Mouse (Mus musculus): ENCODE results near the gene Ctsa. TPM values are rescaled to one million over a fixed set of nuclear protein-coding genes. Genes with fewer than 3 reads are reported as not detected.
A peak's percentile ranks its signal among the peaks of the same experiment; 100 is the strongest.

Gene Ctsa
- polyA plus RNA-seq, 1 experiment from 2014 or later: 98.9 TPM

- peaks cover 6% of the 10 kb centered on the region for H3K4me1 ChIP-seq (replicated peaks; ENCODE audit: control insufficient read depth, insufficient read depth, low read length)
- no peak overlapping the region for H3K27ac ChIP-seq (ENCODE audit: low read length)
- no peak overlapping the region for H3K4me2 ChIP-seq (ENCODE audit: low read length)
- no peaks in the 10 kb centered on the region for H3K27me3 ChIP-seq (replicated peaks; ENCODE audit: control insufficient read depth, insufficient read depth, low read length)
- H3K9me3 ChIP-seq (ENCODE audit: control insufficient read depth, low read length): no peaks in the 10 kb centered on the region
- 81% methylated on average over 5 of the region's 5 CpGs for WGBS
- peaks cover 10% of the 10 kb centered on the region for H3K36me3 ChIP-seq (ENCODE audit: control insufficient read depth, insufficient read depth)
- no peak overlapping the region for H3K9ac ChIP-seq (replicated peaks; ENCODE audit: low read depth, low read length)
- H3K4me3 ChIP-seq (replicated peaks; ENCODE audit: low read length): no peak overlapping the region
- no peak for ATAC-seq
These were observed 15.0 kb upstream of the Ctsa start for GRCm38 (mm10) chr2:164817703-164818102.

- 89% methylated on average over 6 of the region's 6 CpGs for WGBS
- no peak for ATAC-seq
- no peak overlapping the region for H3K9ac ChIP-seq (replicated peaks; ENCODE audit: low read depth, low read length)
These were observed 11.6 kb upstream of the Ctsa start for GRCm38 (mm10) chr2:164821060-164821459.

GRCm38 (mm10) chr2:164822636-164823165 is 10.0 kb upstream of the Ctsa start, which contains the start of gene Zswim1:
Zswim1 (plus strand) TSS chr2:164822686.
- ATAC-seq: peak; percentile 100
- peak within 1 kb of the TSS; percentile 73 for H3K9ac ChIP-seq (replicated peaks; ENCODE audit: low read depth, low read length)
- peaks cover 23% of the 10 kb centered on the region for H3K36me3 ChIP-seq (ENCODE audit: control insufficient read depth, insufficient read depth)
- H3K27me3 ChIP-seq (replicated peaks; ENCODE audit: control insufficient read depth, insufficient read depth, low read length): no peaks in the 10 kb centered on the region
- H3K4me2 ChIP-seq (ENCODE audit: low read length): peak within 1 kb of the TSS; percentile 65
- H3K27ac ChIP-seq (ENCODE audit: low read length): peak within 1 kb of the TSS; percentile 83
- H3K9me3 ChIP-seq (ENCODE audit: control insufficient read depth, low read length): no peaks in the 10 kb centered on the region
- H3K4me3 ChIP-seq (replicated peaks; ENCODE audit: low read length): peak within 1 kb of the TSS; percentile 67
- H3K4me1 ChIP-seq (replicated peaks; ENCODE audit: control insufficient read depth, insufficient read depth, low read length): peaks cover 14% of the 10 kb centered on the region
- under 1% methylated on average over 32 of the region's 32 CpGs for WGBS

More at GRCm38 (mm10) chr2:164821060-164821459, 11.6 kb upstream of the Ctsa start:
- peaks cover 18% of the 10 kb centered on the region for H3K36me3 ChIP-seq (ENCODE audit: control insufficient read depth, insufficient read depth)
- H3K4me2 ChIP-seq (ENCODE audit: low read length): no peak overlapping the region
- H3K4me3 ChIP-seq (replicated peaks; ENCODE audit: low read length): no peak overlapping the region
- H3K27ac ChIP-seq (ENCODE audit: low read length): no peak overlapping the region
- no peaks in the 10 kb centered on the region for H3K27me3 ChIP-seq (replicated peaks; ENCODE audit: control insufficient read depth, insufficient read depth, low read length)
- peaks cover 14% of the 10 kb centered on the region for H3K4me1 ChIP-seq (replicated peaks; ENCODE audit: control insufficient read depth, insufficient read depth, low read length)
- no peaks in the 10 kb centered on the region for H3K9me3 ChIP-seq (ENCODE audit: control insufficient read depth, low read length)

- H3K4me3 ChIP-seq (replicated peaks; ENCODE audit: low read length): peak overlapping the region; percentile 67
- WGBS: 3% methylated on average over 10 of the region's 10 CpGs
- ATAC-seq: peak; percentile 64
- H3K27ac ChIP-seq (ENCODE audit: low read length): peak overlapping the region; percentile 83
- peaks cover 27% of the 10 kb centered on the region for H3K36me3 ChIP-seq (ENCODE audit: control insufficient read depth, insufficient read depth)
- no peaks in the 10 kb centered on the region for H3K27me3 ChIP-seq (replicated peaks; ENCODE audit: control insufficient read depth, insufficient read depth, low read length)
- H3K9ac ChIP-seq (replicated peaks; ENCODE audit: low read depth, low read length): peak overlapping the region; percentile 73
- no peaks in the 10 kb centered on the region for H3K9me3 ChIP-seq (ENCODE audit: control insufficient read depth, low read length)
- peaks cover 14% of the 10 kb centered on the region for H3K4me1 ChIP-seq (replicated peaks; ENCODE audit: control insufficient read depth, insufficient read depth, low read length)
- H3K4me2 ChIP-seq (ENCODE audit: low read length): peak overlapping the region; percentile 65
These were observed 9.5 kb upstream of the Ctsa start for GRCm38 (mm10) chr2:164823181-164823585.

GRCm38 (mm10) chr2:164823969-164824368 is 8.7 kb upstream of the Ctsa start:
- no peak overlapping the region for H3K4me3 ChIP-seq (replicated peaks; ENCODE audit: low read length)
- H3K4me1 ChIP-seq (replicated peaks; ENCODE audit: control insufficient read depth, insufficient read depth, low read length): peaks cover 14% of the 10 kb centered on the region
- no peak overlapping the region for H3K9ac ChIP-seq (replicated peaks; ENCODE audit: low read depth, low read length)
- no peak for ATAC-seq
- H3K4me2 ChIP-seq (ENCODE audit: low read length): peak overlapping the region; percentile 65
- no peaks in the 10 kb centered on the region for H3K27me3 ChIP-seq (replicated peaks; ENCODE audit: control insufficient read depth, insufficient read depth, low read length)
- WGBS: 93% methylated on average over 4 of the region's 4 CpGs
- H3K9me3 ChIP-seq (ENCODE audit: control insufficient read depth, low read length): no peaks in the 10 kb centered on the region
- H3K27ac ChIP-seq (ENCODE audit: low read length): no peak overlapping the region
- peaks cover 28% of the 10 kb centered on the region for H3K36me3 ChIP-seq (ENCODE audit: control insufficient read depth, insufficient read depth)

- no peaks in the 10 kb centered on the region for H3K27me3 ChIP-seq (replicated peaks; ENCODE audit: control insufficient read depth, insufficient read depth, low read length)
- ATAC-seq: no peak
- no peak overlapping the region for H3K4me3 ChIP-seq (replicated peaks; ENCODE audit: low read length)
- peaks cover 14% of the 10 kb centered on the region for H3K4me1 ChIP-seq (replicated peaks; ENCODE audit: control insufficient read depth, insufficient read depth, low read length)
- H3K4me2 ChIP-seq (ENCODE audit: low read length): no peak overlapping the region
- no peak overlapping the region for H3K27ac ChIP-seq (ENCODE audit: low read length)
- WGBS: 96% methylated on average over 17 of the region's 17 CpGs
- H3K36me3 ChIP-seq (ENCODE audit: control insufficient read depth, insufficient read depth): peaks cover 25% of the 10 kb centered on the region
- H3K9me3 ChIP-seq (ENCODE audit: control insufficient read depth, low read length): no peaks in the 10 kb centered on the region
- H3K9ac ChIP-seq (replicated peaks; ENCODE audit: low read depth, low read length): no peak overlapping the region
These were observed 7.2 kb upstream of the Ctsa start for GRCm38 (mm10) chr2:164825521-164825920.

GRCm38 (mm10) chr2:164827146-164827850 is 5.4 kb upstream of the Ctsa start:
- ATAC-seq: no peak
- Histone ChIP-seq H3K36me3 (ENCODE audit: control insufficient read depth, insufficient read depth) (peaks cover 21% of the 10 kb centered on the region; the same call in 1 of the 2 replicates), H3K4me2 (ENCODE audit: low read length) (no peak overlapping the region), H3K9me3 (ENCODE audit: control insufficient read depth, low read length) (no peaks in the 10 kb centered on the region), H3K4me3 (replicated peaks; ENCODE audit: low read length) (no peak overlapping the region), H3K27ac (ENCODE audit: low read length) (no peak overlapping the region), H3K9ac (replicated peaks; ENCODE audit: low read depth, low read length) (no peak overlapping the region), H3K4me1 (replicated peaks; ENCODE audit: control insufficient read depth, insufficient read depth, low read length) (peaks cover 11% of the 10 kb centered on the region), H3K27me3 (replicated peaks; ENCODE audit: control insufficient read depth, insufficient read depth, low read length) (no peaks in the 10 kb centered on the region)
- WGBS: 89% methylated on average over 16 of the region's 16 CpGs

GRCm38 (mm10) chr2:164828437-164828836 is 4.2 kb upstream of the Ctsa start, which contains the start of gene Spata25:
Spata25 (minus strand) TSS chr2:164828537.
- Histone ChIP-seq H3K4me1 (replicated peaks; ENCODE audit: control insufficient read depth, insufficient read depth, low read length) (peaks cover 10% of the 10 kb centered on the region), H3K4me3 (replicated peaks; ENCODE audit: low read length) (no peak within 1 kb of the TSS), H3K4me2 (ENCODE audit: low read length) (no peak within 1 kb of the TSS), H3K9ac (replicated peaks; ENCODE audit: low read depth, low read length) (no peak within 1 kb of the TSS), H3K27ac (ENCODE audit: low read length) (no peak within 1 kb of the TSS), H3K36me3 (ENCODE audit: control insufficient read depth, insufficient read depth) (peaks cover 21% of the 10 kb centered on the region; the same call in 1 of the 2 replicates), H3K27me3 (replicated peaks; ENCODE audit: control insufficient read depth, insufficient read depth, low read length) (no peaks in the 10 kb centered on the region), H3K9me3 (ENCODE audit: control insufficient read depth, low read length) (no peaks in the 10 kb centered on the region)
- no peak for ATAC-seq
- WGBS: 92% methylated on average over 6 of the region's 6 CpGs

- peaks cover 21% of the 10 kb centered on the region; the same call in 1 of the 2 replicates for H3K36me3 ChIP-seq (ENCODE audit: control insufficient read depth, insufficient read depth)
- no peak overlapping the region for H3K27ac ChIP-seq (ENCODE audit: low read length)
- H3K9ac ChIP-seq (replicated peaks; ENCODE audit: low read depth, low read length): no peak overlapping the region
- no peak for ATAC-seq
- no peaks in the 10 kb centered on the region for H3K9me3 ChIP-seq (ENCODE audit: control insufficient read depth, low read length)
- no peak overlapping the region for H3K4me2 ChIP-seq (ENCODE audit: low read length)
- 100% methylated on average over 1 of the region's 1 CpGs for WGBS
- no peaks in the 10 kb centered on the region for H3K27me3 ChIP-seq (replicated peaks; ENCODE audit: control insufficient read depth, insufficient read depth, low read length)
- peaks cover 7% of the 10 kb centered on the region for H3K4me1 ChIP-seq (replicated peaks; ENCODE audit: control insufficient read depth, insufficient read depth, low read length)
- no peak overlapping the region for H3K4me3 ChIP-seq (replicated peaks; ENCODE audit: low read length)
These were observed 3.6 kb upstream of the Ctsa start for GRCm38 (mm10) chr2:164829090-164829489.
